Mouse (Mus musculus): ENCODE results near the gene 9430015G10Rik. TPM values are rescaled to one million over a fixed set of nuclear protein-coding genes. Genes with fewer than 3 reads are reported as not detected.

Gene 9430015G10Rik
- total RNA-seq, 4 experiments from 2014 or later: 10.7 to 22.9 (median 14.1) TPM

DNA sequence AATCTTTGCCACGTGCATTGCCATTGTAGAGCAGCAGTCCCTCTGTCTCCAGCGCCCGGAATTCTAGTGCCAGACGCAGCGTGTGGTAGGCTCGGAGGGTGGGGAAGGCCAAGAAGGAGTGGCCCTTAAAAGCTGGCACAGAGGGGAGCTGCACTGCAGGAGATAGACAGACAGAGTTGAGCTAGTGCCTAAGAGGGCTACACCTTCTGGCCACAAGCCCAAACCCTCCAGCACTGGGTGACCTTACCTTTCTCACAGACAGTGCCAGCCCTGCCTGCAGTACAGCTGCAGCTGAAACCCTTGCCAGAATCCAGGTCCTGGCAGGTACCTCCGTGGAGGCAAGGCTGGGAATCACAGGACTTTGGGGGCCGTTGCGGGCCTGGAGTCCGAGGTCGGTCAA lies 62.0 kb downstream of the 9430015G10Rik start:
- no peak for DNase-seq

Other genes with a start within 250 kb of the 9430015G10Rik start
- 1 to 10 TPM in 1 of 4 experiments, under 1 TPM in 3; 0.46 to 1.2 (median 0.62) TPM for gene Tas1r3, start 246.6 kb upstream of the 9430015G10Rik start, total RNA-seq (2022)
- 10 to 100 TPM; 16.4 to 29.0 (median 17.9) TPM for gene Cptp, start 240.5 kb upstream of the 9430015G10Rik start, total RNA-seq (2022)
- gene Ints11, start 240.4 kb upstream of the 9430015G10Rik start, total RNA-seq (2022): 10 to 100 TPM; 32.3 to 34.6 (median 33.3) TPM
- 10 to 100 TPM; 23.2 to 51.5 (median 41.4) TPM for gene Pusl1, start 218.2 kb upstream of the 9430015G10Rik start, total RNA-seq (2022)
- 10 to 100 TPM; 18.2 to 49.2 (median 30.9) TPM for gene Acap3, start 218.2 kb upstream of the 9430015G10Rik start, total RNA-seq (2022)
- 10 to 100 TPM; 64.3 to 87.8 (median 77.0) TPM for gene Ube2j2, start 166.2 kb upstream of the 9430015G10Rik start, total RNA-seq (2022)
- gene C1qtnf12, start 147.7 kb upstream of the 9430015G10Rik start, total RNA-seq (2022): 10 to 100 TPM; 34.7 to 88.1 (median 58.1) TPM
- gene B3galt6, start 117.3 kb upstream of the 9430015G10Rik start, total RNA-seq (2022): 1 to 10 TPM; 7.8 to 9.5 (median 8.9) TPM
- gene Sdf4, start 117.1 kb upstream of the 9430015G10Rik start, total RNA-seq (2022): 100 to 1,000 TPM; 290 to 326 (median 308) TPM
- gene Tnfrsf4, start 96.1 kb upstream of the 9430015G10Rik start, total RNA-seq (2022): 1 to 10 TPM; 1.0 to 3.0 (median 2.0) TPM
- gene Tnfrsf18, start 83.8 kb upstream of the 9430015G10Rik start, total RNA-seq (2022): 1 to 10 TPM in 1 of 4 experiments, under 1 TPM in 1, not detected in 2; 0.42 to 1.2 TPM
- gene Ttll10, start 50.6 kb upstream of the 9430015G10Rik start, total RNA-seq (2022): 1 to 10 TPM in 1 of 4 experiments, under 1 TPM in 2, not detected in 1; 0.38 to 1.2 (median 0.86) TPM
- gene Rnf223, start 20.5 kb downstream of the 9430015G10Rik start, total RNA-seq (2022): under 1 TPM in 3 of 4 experiments, not detected in 1; 0.11 to 0.23 (median 0.22) TPM
- 10 to 100 TPM; 29.7 to 54.3 (median 41.1) TPM for gene Agrn, start 87.5 kb downstream of the 9430015G10Rik start, total RNA-seq (2022)
- gene Isg15, start 90.8 kb downstream of the 9430015G10Rik start, total RNA-seq (2022): 1 to 10 TPM; 3.1 to 3.9 (median 3.6) TPM
- 1 to 10 TPM; 3.0 to 6.5 (median 4.8) TPM for gene AW011738, start 93.3 kb downstream of the 9430015G10Rik start, total RNA-seq (2022)
- gene Perm1, start 105.9 kb downstream of the 9430015G10Rik start, total RNA-seq (2022): 1 to 10 TPM; 3.1 to 7.0 (median 5.3) TPM
- gene Plekhn1, start 124.9 kb downstream of the 9430015G10Rik start, total RNA-seq (2022): 10 to 100 TPM; 23.8 to 44.1 (median 32.9) TPM
- gene Noc2l, start 126.0 kb downstream of the 9430015G10Rik start, total RNA-seq (2022): 10 to 100 TPM; 32.8 to 41.8 (median 39.8) TPM
- 1 to 10 TPM; 1.6 to 4.7 (median 3.3) TPM for gene Samd11, start 145.7 kb downstream of the 9430015G10Rik start, total RNA-seq (2022)
- gene Vmn2r-ps159, start 221.1 kb downstream of the 9430015G10Rik start, total RNA-seq (2022): not detected

Data from adrenal gland, adult 8-10 months (tissue).